Mouse (Mus musculus) gastrocnemius, postnatal 4 days (tissue): Measurements from ENCODE around the gene Nrros. TPM values are rescaled to one million over a fixed set of nuclear protein-coding genes. Genes with fewer than 3 reads are reported as not detected.

Source experiments
- DNase-seq, 2 experiments: peaks; one replicate each; pipeline ENCODE4 v3.0.0; 2021 to 2022; ENCODE audit warnings: low spot score in 2 of 2, mixed read lengths in 2 of 2
- long read RNA-seq, 2 experiments: library from polyadenylated mRNA; stranded (forward); transcript quantifications; one replicate each; pipeline ENCODE4 v2.0.0; 2021
- total RNA-seq, 2 experiments: library from RNA; stranded (reverse); gene quantifications; 2 replicates each; pipeline ENCODE4 v1.2.3; 2021

Nrros gene
- 10 to 100 TPM; 13.3 to 15.2 TPM for total RNA-seq
- long read RNA-seq, experiment 1, transcript Nrros-201 (3 exons, 2,548 nt): major isoform, 31 of 47 reads
- long read RNA-seq, experiment 1, partial matches to known transcripts: 0 of 47 reads
- long read RNA-seq, experiment 1, other reads (novel, unspliced or antisense): 5 of 47 reads
- long read RNA-seq, experiment 2, transcript Nrros-201 (3 exons, 2,548 nt): major isoform, 43 of 51 reads
- long read RNA-seq, experiment 2, partial matches to known transcripts: 0 of 51 reads
- long read RNA-seq, experiment 2, other reads (novel, unspliced or antisense): 4 of 51 reads

DNA sequence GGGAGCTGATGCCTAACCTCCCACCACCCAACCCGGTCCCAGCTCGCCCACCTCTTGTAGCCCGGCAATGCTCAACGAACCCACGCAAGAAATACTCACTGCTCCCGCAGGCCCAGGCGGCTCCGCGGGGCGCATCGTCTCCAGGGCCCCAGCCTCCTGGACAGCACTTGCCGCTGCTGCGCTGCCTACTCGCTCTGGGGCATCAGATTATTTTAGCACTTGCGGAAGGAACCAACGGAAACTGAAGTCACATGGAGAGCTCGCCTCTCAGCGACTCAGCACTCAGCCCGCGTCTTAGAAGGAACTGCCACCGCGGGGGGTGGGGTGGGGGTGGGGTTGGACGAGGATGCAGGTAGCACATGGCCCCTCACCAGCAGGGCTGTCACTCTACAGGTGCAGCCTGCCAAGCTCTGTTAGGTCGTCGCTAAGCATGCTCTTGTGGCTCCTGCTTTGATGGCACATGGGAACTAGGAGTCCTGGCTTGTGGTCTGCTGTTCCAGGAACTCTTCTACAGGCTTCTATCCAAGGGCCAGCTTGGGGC lies at the start of gene Nrros:
Gene Nrros, minus strand, starts transcription at position 314 of the 541 bp plus-strand sequence.
- DNase-seq: peak in 1 of 2 experiments; percentile 19

DNA sequence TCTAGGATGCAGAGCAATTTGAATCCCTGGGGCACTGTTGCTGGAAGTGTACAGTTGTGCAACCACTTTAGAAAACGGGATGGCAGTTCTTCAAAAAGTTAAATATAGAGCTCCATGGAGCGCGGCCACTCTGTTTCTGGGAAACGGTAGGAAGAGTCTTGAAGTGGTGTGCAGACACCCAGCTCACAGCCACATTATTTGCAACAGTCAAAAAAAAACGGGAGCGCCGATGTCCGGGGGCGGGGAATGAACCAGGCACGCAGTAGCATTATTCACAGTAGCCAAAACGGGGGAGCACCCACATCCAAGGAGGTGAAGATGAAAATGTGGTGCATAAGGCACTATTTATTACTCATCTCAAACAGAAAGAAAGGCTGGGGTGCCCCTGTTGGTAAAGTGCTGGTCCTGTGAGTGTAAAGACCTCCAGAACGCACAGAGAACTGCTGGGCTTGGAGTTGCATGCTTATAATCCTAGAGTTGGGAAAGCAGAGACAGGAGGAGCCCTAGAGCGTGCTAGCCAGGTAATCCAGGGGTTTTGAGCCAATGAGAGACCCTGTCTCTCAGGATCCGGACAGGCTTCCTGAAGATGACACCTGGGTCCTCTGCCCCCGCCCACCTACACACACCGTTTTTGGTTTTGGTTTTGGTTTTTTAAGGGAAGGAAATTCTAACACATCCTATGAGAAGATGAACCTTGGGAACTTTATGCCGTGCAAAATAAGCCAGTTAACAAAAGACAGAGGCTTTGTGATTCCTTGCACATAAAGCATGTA lies 49.6 kb upstream of the Nrros start:
- DNase-seq: no peak

DNA sequence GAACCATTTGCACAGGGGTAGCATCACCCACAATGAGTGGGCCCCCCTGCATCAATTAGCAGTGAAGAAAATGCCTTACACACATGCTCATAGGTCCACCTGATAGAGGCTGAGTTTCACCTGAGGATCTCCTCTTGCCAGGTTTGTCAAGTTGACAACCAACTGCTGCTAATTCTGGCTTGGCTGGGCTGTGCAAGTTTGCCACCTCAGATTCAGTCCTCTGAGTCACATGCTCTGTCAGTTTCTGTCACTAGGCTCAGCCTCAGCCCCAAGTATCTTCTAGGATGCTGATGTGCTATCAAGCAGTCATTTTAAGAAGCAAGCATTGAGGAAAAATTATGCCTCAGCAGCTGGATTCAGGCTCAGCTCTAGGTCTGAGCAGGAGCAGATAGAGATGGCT lies 48.8 kb upstream of the Nrros start:
- no peak for DNase-seq

DNA sequence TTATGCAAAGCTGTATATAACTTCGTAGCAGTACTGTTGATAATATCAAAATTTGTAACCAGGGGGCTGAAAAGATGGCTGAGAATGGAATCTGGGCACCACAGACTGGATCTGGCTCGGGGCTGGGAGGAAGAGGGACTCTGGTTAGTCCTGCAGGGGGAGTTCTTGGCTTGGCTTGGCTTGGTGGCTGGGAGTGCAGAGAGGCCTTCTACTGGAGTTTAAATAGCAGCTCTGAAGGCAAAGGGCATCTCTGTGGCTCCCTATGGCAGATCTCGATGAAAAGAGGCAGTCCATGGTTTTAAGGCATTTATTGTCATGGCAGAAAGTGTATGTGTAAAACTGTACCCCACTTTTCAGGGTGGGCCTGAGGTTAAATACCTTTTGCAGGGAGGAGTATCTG lies 39.5 kb upstream of the Nrros start:
- DNase-seq: no peak

DNA sequence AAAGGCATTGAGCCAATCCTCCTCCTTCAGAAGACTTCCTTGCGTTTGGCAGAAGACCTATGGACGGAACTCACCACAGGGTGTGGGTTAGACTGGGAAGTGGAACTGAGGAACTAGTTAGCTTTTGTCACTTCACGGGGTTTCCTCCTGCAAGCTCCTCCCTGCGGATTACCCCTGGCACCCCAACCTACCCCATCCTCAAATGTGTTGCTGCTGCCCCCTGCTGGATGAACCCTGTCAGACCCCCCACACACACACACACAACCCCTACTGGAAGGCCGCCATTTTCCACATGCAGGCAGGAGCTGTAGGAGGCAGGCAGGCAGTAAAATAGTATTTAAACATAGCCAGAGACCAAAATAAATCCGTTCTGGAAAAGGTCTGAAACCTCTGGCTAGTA lies 37.3 kb upstream of the Nrros start:
- peak in 1 of 2 experiments; percentile 52 for DNase-seq

DNA sequence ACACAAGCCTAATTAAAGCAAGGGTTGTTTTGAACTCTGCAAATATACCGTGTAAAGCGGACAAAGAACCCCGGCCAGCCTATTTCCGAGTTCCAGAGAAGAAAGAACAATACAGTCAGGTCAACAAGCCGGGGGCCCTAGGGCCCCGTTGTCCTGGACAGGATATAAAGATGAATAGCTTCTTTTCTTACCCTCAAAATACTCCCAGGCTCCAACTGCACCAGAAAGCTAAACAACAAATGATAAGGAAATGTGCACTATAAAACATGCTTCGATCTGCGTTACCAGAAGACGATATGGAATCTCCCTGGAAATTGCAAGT lies 35.6 kb upstream of the Nrros start:
- no peak for DNase-seq

DNA sequence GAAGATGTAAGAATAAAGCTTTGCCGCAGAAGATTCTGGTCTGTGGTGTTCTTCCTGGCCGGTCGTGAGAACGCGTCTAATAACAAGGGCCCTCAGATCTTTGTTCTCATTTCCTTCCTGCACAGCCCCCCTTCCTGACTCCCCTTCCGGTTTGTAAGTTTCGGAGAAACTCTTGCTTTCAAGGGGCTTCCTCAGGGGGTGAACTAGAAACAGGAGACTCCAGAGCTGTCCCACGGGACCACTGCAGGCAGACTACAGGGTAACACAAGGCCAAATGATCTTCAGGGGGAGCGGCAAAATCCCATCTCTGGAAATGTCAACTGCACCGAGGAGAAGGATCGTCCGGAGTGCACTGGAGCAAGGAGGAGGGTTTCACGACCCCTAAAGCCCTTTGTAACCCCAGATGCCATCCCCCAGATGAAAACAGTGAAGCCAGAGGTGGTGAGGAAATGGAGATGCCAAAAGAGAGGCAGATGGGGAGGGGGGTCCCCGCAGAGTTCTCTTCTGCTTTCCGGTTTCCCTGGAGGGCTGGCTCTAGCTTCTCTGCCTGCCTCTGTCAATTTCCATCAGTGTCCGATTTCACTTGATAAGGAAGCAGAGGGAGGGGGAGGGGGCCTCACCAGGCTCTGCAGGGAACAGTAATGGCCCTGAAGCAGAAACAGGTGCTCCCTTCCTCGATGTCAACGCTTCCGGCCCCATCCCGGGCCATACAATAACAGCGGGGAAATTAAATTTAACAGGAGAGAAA lies 35.0 kb upstream of the Nrros start:
- peak in 1 of 2 experiments; percentile 30 for DNase-seq

DNA sequence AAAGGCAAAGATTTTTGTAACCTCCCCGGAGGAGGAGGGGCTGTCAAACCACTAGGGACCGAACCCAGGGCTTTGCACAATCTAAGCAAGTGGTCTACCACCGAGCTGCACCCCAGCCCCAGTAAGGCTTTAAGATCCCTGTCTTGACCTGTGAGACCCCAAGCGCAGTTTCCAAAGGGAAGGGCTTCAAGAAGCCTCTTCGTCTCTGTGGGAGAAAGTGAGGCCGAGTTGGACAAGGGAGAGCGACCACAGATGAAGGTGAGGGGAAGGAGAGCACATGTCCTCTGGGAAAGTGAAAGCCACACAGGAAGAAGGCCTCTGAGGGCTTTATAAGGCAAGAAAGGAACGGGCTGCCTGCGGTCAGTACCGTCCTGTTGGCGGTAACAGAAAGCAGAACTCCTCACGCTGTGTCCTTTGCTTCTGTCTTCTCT lies 24.6 kb upstream of the Nrros start:
- DNase-seq: no peak

DNA sequence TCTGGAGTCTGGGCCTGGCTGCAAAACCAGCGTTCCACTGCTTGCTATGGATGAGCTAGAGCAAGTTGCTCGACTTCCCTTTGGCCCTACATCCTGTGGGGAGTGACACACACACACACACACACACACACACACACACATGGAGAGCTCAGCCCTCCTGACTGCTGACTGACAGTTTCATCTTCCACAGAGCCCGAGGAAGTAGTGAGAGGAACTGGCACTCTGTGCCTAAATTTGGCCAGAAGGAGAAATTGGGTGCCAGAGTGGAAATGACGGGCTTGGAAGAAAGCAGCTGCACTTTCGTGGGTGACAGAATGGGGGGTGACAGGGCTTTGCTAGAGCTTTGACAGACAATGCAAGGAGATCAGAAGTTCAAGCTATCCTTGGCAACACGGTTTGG lies 23.7 kb upstream of the Nrros start:
- peak in 1 of 2 experiments; percentile 28 for DNase-seq

DNA sequence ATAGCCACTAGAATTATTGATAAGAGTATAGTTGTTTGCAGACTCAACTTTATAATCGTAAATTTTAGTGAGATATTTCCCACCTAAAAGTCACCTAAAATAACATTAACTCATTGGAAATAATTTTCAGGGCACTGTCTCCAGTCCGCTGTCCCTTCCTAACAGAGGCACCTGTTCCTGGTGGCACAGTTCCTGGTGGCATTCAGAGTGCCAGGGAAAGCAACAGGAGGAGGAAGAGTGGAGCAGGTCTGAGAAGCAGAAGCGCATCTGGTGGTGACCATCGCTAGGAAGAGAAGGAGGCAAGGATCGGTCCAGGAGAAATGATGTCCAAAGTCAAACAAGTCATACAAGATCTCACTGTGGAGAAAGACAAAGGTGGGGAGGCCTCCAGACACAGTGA lies 20.7 kb upstream of the Nrros start:
- DNase-seq: no peak

DNA sequence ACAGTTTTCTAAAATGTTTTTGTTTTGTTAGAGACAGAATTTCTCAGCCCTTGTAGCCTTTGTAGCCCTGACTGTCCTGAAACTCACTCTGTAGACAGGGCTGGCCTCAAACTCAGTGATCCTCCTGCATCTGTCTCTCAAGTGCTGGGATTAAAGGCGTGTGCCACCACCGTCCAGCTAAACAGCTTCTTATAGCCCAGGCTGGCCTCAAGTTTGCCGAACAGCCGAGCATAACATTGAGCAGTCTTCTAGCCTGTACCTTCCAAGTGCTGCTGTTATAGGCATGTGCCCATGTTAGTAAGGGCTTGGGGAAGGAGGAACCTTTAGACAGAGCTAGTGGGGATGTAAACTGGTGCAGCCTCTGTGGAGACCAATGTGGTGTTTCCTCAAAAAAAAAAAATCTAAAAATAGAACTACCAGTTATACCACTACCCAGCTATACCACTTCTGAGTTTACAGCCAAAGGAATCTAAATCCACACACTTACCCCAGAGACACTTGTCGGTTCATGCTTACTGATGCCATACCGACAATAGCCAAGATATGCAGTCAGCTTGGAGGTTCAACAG lies 14.0 kb upstream of the Nrros start, which contains the start of gene Bex6:
Gene Bex6, plus strand, starts transcription at position 491 of the 569 bp plus-strand sequence.
- DNase-seq: no peak

DNA sequence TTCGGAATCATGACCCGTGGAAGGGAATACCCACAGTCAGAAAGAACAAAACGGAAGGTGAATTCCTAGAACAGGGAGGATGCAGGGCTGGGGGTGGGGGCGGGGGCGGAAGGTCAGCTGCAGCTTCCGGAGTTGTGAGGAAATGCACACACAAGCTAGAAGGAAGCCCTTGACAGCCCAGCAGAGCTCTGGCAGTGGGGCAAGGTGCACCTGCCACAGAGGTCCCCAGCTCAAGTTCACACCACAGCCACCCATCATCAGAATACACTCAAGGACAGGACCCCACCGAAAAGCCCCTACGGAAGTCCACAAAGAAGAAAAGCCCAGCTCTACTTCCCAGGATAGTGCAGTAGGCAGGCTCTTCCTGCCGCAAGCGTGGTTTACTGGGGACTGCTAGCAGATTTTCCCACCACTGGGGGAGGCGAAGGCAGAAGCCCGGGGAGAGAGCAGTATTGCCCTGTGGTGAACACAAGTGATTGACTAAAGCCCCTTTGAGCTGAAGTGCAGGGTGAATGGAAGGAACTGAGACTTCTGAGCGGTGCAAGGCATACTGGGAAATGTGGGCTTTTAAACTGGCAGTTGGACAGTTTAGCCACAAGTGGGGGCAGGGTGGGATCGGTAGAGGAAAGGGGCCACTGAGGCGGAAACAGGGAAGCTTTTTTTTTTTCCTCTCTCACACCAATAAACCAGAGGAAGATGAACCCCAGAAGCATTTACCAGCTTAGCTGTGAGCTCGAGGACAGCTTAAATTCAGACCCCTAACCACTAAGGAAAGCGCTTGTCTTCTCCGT lies 11.7 kb upstream of the Nrros start:
- DNase-seq: no peak

DNA sequence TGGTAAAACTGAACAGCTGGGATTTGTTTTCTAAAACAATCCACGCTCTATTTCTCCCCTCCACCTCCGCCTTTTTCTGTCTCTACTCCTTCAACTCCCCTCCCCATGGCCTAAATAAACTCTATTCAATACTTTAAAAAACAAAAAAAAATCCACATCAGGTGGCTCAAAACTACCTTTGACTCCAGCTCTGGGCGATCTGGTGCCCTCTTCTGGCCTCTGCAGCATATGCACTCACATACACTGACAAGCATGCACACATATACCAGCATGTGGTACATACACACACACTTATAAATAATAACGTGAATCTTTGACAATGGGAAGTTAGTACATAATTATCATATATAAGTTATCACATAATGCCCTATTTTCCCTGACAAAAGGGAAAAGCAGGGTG lies 9.6 kb upstream of the Nrros start:
- no peak for DNase-seq

DNA sequence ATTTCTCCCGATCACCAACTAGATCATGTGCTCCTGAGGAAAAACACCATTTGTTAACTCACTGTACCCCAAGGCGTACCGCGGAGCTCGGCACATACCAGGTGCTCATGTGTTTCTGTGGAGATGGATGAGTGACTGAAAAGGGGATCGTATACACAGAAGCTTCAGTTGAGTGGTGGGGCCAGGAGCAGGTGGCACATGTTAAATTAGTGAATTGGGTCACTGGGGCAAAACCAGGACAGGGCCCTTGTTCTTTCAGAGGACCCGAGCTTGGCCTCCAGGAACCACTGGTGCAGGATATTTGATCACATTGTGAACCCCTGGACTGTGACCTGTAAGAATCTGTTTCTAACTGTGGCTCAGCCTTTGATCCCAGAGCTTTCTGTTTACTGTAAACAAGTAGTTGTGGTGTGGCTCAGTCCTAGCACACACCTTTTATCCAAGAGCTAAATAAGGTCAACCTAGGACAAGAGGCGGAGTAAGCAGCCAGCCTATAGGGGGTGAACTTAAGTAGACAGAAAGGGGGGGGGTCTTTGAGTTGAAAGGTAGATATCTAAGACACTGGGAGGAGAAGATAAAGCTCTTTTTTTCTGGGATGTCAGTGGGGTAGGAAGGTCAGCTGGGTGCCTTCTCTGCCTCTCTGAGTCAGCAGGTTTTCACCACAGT lies 9.1 kb upstream of the Nrros start:
- no peak for DNase-seq

DNA sequence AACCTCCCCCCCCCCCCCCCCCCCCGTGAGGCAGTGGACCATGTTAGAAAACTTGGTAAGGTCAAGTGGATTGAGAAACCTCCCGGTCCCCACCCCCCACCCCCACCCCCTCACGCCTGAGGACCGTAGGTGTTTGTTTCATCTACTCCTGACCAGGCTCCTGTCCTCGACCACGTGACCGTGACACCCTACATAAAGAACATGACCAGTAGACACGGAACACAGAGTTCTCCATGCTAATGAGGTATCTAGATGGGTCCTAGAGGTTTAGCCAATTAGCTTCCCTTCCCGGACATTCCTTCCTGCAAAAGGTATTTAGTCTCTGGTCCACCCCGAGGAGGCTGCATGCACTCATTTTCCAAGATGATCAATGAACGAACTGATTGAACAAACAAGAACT lies 8.0 kb upstream of the Nrros start:
- DNase-seq: no peak

DNA sequence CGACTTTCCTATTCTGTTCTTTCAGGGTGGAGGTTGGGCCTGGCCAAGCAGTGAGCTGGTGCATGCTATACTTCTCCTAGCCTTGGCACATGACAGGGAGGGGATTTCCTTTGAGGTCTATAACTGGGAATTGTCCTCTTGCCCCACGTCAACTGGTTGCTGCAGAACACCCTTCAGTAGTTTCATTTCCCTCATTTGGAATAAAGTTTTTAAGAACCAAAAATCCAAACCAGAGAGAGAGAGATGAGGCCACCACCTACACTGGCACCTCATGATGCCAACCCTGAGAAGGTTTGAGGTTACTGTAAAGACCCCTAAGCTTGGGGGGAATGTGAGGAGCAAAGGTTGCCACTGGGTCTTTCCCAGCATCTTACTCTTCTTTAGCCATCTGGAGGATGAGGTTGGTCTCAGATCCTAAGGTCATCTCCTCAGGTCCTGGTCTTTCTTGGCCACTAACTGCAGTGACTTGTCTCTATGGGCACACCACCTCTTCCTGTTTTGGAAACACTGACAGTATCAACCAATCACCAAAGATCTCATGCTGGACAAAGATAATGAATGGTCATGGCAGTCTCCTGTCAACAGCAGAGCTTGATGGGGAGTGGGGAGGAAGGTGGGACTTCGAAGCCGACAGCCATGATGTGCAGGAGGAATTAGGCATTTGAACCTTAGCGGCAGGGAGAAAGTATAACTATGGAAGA lies 5.8 kb upstream of the Nrros start:
- DNase-seq: no peak

DNA sequence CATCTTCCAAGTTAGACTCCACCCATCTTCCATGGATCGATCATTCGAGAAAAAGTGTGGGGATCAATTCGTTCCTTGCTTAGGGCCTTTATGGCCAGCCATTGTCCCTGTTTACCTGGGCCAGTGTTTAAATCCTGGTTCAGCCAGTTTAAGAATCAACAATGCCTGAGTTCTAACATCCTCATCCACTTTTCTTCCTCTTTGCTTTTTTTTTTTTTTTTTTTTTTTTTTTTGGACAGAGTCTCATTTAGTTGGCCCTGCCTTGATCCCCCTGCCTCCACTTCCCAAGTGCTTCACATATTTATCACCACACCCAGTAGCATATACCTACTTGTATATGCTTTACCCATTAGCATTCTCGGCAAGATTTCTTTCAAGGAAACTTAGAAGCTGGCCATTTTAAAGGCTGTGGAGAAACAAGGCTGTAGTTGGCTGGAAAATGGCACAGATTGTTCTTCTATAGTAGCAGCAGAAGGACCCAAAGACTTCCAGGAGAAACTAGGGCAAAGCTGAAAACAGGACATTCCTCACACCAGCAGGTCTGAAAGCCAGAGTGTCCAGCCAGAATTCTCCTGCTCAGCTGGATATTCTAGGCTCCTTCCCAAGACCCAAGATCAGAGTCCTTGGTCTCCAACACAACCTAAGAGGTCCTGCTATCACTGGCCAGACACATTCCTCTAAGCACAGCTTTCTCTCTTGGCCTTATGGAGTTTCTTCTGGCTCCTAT lies 2.6 kb upstream of the Nrros start:
- no peak for DNase-seq

DNA sequence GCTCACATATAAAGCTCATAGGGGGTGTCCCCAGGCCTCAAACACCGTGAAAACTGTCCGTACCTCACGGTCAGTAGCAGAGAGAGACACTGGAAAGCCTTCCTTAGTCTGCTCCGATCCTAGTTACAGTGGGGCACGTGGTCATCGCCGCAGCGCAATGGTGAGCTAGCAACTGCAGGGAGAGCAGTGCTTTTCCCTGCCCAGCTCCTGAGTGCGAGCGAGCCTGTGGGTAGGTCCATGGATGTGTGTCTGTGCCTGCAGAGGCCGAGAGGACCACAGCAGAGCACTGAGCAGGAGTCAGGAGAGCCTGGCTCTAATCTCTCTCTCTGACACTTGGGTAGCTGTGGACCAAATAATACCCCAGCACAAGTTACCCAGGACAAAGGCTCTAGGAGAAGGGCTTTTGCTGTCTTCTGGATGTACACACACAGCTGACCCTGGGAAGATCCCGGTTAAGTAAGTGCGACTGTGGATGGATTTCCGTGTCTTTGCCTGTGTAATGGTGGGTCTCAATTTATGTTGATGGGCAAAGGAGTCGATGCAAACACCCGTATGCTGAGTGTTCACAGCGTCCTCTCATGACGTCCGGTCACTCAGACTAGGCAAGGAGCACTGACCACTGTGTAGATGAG lies 882 bp downstream of the Nrros start:
- no peak for DNase-seq
